Mouse (Mus musculus): ENCODE data around the gene Adcyap1.

DNA sequence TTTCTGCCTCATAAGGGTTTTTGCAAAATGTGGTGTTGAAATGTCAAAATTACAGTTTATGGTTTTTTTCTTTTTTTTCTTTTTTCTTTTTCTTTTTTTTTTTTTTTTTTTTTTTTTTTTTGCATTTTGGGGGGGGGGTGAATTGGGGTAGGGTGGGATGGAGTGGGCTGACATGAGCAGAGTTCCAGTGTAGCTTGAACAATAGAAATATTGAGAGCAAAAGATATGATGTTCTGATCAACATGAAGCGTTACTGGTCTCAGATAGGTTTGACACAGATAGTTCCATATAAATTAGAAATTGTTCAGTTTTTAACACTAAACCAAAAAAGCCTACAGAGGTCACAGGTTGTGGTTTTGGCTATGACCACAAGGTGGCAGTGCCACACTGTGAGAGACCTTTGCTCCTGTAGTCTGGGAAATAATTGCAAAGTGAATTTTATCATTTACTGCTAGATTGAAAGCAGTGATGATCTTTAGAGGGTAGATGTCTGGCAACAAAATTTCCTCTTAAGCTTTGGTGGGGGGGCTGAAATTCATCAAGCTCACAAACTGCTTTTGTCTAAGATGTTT, 40.5 kb upstream of the Adcyap1 start:
- TF ChIP-seq CTCF (IDR thresholded peaks at IDR 0.05; ENCODE audit: insufficient read depth, low read length) (0 out of 2 replicates have a peak, but pooled peaks have one; percentile 34), POLR2A (IDR thresholded peaks at IDR 0.05; ENCODE audit: borderline replicate concordance, extremely low read depth, low read depth, low read length) (no peak)

All from lung, adult 2 months (tissue).